Mouse (Mus musculus): ENCODE results near the gene Blvrb. TPM values are rescaled to one million over a fixed set of nuclear protein-coding genes. Genes with fewer than 3 reads are reported as not detected.

The Blvrb gene
- polyA plus RNA-seq (2015; fragmentation: Nextera tagmentation; extraction: Ambion mirVana), result 50.8 and 54.6 TPM in 2 replicates

DNA sequence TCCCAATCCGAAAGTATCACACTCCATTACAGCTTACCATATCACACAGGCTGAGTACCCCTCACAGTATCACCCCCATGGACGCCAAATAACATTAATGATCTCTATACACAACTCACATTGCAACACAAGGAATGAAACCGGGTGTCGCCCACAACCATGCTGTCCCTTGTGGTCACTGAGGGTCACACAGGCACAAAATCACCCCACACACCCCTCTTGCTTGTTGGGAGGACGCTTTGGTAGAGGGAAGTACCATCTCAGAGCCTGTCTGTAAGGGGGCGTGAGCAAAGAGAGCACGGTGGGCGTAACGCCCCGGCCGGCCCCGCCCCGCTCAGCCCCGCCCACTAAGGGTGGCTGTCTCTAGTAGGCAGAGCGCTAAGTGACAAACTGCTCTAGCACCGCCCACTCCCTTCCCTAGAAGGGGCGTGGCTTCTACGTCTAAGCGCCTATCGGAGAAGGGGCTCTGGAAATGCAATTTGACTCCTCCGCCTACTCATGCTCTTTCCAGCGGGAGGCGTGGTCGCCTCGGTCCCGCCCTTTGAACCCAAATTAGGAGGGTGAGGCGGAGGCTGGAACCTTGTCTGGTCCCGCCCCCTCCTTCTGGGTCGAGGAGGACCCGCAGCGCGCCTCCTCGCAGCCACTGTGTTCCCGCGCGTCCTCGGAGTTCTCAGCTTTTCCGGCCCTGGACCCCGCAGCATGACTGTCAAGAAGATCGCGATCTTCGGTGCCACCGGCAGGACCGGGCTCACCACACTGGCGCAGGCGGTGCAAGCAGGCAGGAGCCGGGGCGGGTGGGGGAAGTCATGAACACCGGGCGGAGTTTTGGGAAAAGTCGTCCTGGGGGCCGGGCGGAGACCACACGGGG is at the start of gene Blvrb, which contains the start of gene Sptbn4:
Blvrb (plus strand) TSS at position 560 of the 868 bp plus-strand sequence.
Sptbn4 (minus strand) TSS at position 268 of the 868 bp plus-strand sequence.
- no peaks in the 10 kb centered on the region for H3K9me3 ChIP-seq (ENCODE audit: low read length)
- peak; percentile 94 for ATAC-seq (ENCODE audit: low FRiP score, low TSS enrichment)
- WGBS, result under 1% methylated on average over 54 of the region's 54 CpGs

DNA sequence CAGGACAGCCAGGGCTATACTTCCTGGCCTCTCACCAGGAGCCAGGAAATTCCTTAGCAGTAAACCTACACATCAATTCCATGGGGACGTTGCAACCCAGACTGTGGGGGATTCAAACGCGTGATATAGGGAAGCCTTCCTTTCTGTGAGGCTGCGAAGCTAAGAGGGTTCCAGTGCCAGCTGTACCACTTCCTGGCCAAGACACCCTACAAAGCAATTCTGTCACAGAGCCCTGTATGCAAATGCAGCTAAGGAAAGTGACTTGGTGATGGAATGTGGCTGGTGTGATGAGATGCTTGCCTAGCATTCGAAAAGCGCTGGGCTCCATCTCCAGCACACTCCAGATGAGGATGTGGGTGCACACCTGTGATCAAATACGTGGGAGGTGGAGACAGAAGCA is 47.2 kb upstream of the Blvrb start:
- Histone ChIP-seq H3K9ac (replicated peaks; ENCODE audit: low read length) (no peak overlapping the region), H3K27me3 (ENCODE audit: insufficient read depth, low read length) (peaks cover 73% of the 10 kb centered on the region), H3K4me3 (ENCODE audit: low read length) (no peak overlapping the region), H3K36me3 (ENCODE audit: insufficient read depth, low read length) (no peaks in the 10 kb centered on the region), H3K9me3 (ENCODE audit: low read length) (peaks cover 6% of the 10 kb centered on the region), H3K27ac (ENCODE audit: low read length) (no peak overlapping the region), H3K4me1 (ENCODE audit: insufficient read depth, low read length) (peaks cover 13% of the 10 kb centered on the region; the same call in 1 of the 2 replicates), H3K4me2 (replicated peaks; ENCODE audit: low read depth, low read length) (no peak overlapping the region)
- ATAC-seq (ENCODE audit: low FRiP score, low TSS enrichment), result no peak
- 67% methylated on average over 7 of the region's 7 CpGs for WGBS

More for the DNA sequence above, at the start of gene Blvrb, which contains the start of gene Sptbn4:
- Histone ChIP-seq H3K9ac (replicated peaks; ENCODE audit: low read length) (peak within 1 kb of the TSS; percentile 74), H3K4me2 (replicated peaks; ENCODE audit: low read depth, low read length) (peak within 1 kb of the TSS; percentile 95), H3K27ac (ENCODE audit: low read length) (no peak within 1 kb of the TSS), H3K27me3 (ENCODE audit: insufficient read depth, low read length) (peaks cover 17% of the 10 kb centered on the region), H3K4me1 (ENCODE audit: insufficient read depth, low read length) (peaks cover 14% of the 10 kb centered on the region), H3K4me3 (ENCODE audit: low read length) (peak within 1 kb of the TSS; percentile 65), H3K36me3 (ENCODE audit: insufficient read depth, low read length) (no peaks in the 10 kb centered on the region)

DNA sequence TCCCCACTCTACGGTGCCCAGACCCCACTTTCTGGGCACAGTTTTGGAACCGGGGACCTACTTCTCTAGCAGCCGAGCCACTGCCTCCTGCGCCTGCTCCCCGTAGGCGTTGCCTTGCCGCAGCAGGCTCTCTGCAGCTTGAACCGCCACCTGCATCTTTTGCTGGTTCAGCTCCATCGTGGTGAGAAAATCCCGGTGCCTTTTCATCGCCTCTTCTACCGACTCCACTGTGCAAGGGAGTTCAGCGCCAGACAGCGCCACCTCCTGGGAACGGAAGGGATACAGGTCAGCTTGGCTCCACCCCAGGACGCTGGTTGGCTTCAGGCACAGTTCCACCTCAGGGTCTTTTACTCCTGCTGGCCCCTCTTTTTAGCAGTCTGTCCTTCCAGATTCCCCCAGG is 45.1 kb upstream of the Blvrb start:
- H3K9me3 ChIP-seq (ENCODE audit: low read length), result peaks cover 9% of the 10 kb centered on the region
- H3K4me3 ChIP-seq (ENCODE audit: low read length), result no peak overlapping the region
- H3K4me2 ChIP-seq (replicated peaks; ENCODE audit: low read depth, low read length), result no peak overlapping the region
- H3K4me1 ChIP-seq (ENCODE audit: insufficient read depth, low read length), result no peaks in the 10 kb centered on the region
- no peak overlapping the region for H3K27ac ChIP-seq (ENCODE audit: low read length)
- H3K9ac ChIP-seq (replicated peaks; ENCODE audit: low read length), result no peak overlapping the region
- no peak for ATAC-seq (ENCODE audit: low FRiP score, low TSS enrichment)
- H3K27me3 ChIP-seq (ENCODE audit: insufficient read depth, low read length), result peaks cover 73% of the 10 kb centered on the region
- H3K36me3 ChIP-seq (ENCODE audit: insufficient read depth, low read length), result no peaks in the 10 kb centered on the region
- WGBS, result 10% methylated on average over 16 of the region's 16 CpGs

DNA sequence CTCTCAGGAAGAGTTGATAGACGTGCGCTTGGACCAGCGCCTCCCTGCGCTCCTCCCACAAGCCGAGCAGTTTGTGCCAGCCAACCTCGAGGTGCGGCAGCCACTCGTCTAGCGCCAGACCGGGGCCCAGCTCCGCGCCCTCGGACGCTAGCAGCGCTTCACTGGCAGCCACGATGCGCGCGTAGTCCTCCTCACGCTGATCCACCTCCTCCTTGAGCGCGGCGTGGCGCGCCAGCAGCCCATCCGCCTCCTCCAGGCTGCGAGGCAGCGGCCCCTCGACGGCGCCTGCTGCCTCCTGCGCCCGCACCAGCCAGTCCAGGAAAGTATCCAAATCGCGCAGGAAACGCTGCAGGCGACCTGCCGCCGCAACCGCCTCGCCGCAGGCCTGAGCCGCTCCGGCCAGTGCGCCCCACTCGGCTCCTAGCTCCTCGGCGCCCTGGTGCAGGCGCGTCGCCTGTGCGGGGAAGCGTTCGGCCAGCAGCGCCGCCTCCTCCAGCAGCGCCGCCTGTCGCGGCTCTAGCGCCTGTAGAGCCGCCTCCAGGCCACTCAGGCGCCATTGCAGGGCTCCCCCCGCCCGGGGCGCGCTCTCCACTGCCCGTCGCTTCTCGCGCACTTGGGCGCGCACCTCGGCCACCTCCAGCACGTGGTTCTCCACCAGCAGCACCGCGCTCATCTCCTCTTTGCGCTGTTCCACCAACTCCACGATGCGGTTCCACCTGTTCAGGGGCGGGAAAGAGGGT is 43.4 kb upstream of the Blvrb start:
- ATAC-seq (ENCODE audit: low FRiP score, low TSS enrichment), result no peak
- no peak overlapping the region for H3K27ac ChIP-seq (ENCODE audit: low read length)
- 6% methylated on average over 77 of the region's 81 CpGs for WGBS
- no peak overlapping the region for H3K9ac ChIP-seq (replicated peaks; ENCODE audit: low read length)
- peaks cover 81% of the 10 kb centered on the region for H3K27me3 ChIP-seq (ENCODE audit: insufficient read depth, low read length)
- peak overlapping the region; percentile 22; the same call in 1 of the 2 replicates for H3K4me3 ChIP-seq (ENCODE audit: low read length)
- H3K36me3 ChIP-seq (ENCODE audit: insufficient read depth, low read length), result no peaks in the 10 kb centered on the region
- H3K9me3 ChIP-seq (ENCODE audit: low read length), result peaks cover 9% of the 10 kb centered on the region
- H3K4me2 ChIP-seq (replicated peaks; ENCODE audit: low read depth, low read length), result peak overlapping the region; percentile 23
- peaks cover 11% of the 10 kb centered on the region for H3K4me1 ChIP-seq (ENCODE audit: insufficient read depth, low read length)

DNA sequence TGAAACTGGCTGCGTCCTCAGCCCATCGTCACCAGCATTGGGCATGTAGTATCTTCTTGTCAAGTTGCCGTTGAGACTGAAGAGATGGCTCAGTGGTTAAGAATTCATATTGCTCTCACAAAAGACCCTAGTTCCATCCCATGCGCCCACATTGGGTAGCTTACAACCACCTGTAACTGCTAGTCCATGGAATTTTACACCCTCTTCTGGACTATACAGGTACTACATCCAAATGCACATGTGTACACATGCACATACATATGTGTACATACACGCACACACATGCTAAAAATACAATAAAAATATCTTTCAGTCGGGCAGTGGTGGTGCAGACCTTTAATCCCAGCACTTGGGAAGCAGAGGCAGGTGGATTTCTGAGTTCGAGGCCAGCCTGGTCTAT is 41.3 kb upstream of the Blvrb start:
- Histone ChIP-seq H3K9ac (replicated peaks; ENCODE audit: low read length) (no peak overlapping the region), H3K27me3 (ENCODE audit: insufficient read depth, low read length) (peaks cover 79% of the 10 kb centered on the region), H3K4me3 (ENCODE audit: low read length) (no peak overlapping the region), H3K4me2 (replicated peaks; ENCODE audit: low read depth, low read length) (no peak overlapping the region), H3K27ac (ENCODE audit: low read length) (no peak overlapping the region), H3K36me3 (ENCODE audit: insufficient read depth, low read length) (no peaks in the 10 kb centered on the region), H3K4me1 (ENCODE audit: insufficient read depth, low read length) (peaks cover 11% of the 10 kb centered on the region), H3K9me3 (ENCODE audit: low read length) (peaks cover 9% of the 10 kb centered on the region)
- 86% methylated on average over 7 of the region's 7 CpGs for WGBS
- no peak for ATAC-seq (ENCODE audit: low FRiP score, low TSS enrichment)

DNA sequence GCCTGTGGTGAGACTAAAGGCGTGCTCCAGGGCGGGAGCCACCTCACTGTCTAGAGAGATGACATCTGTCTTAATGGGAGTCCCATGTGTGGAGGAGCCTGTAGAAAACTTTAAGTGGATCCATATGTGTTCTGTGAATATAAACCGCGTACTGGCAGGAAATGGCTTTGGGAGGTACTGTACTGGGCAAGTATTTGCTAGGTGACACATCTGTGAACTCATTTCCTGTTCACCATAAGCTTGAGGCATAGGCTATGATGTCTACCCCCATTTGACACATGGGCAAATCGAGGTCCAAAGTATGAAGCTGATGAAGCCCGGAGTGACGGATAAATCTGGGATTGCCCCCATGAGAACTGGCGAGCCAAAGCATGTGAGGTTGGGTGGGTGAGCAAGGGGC is 40.0 kb upstream of the Blvrb start:
- no peak overlapping the region for H3K27ac ChIP-seq (ENCODE audit: low read length)
- WGBS, result 49% methylated on average over 8 of the region's 8 CpGs
- peaks cover 9% of the 10 kb centered on the region for H3K9me3 ChIP-seq (ENCODE audit: low read length)
- peak overlapping the region; percentile 47 for H3K4me3 ChIP-seq (ENCODE audit: low read length)
- H3K9ac ChIP-seq (replicated peaks; ENCODE audit: low read length), result no peak overlapping the region
- peaks cover 11% of the 10 kb centered on the region for H3K4me1 ChIP-seq (ENCODE audit: insufficient read depth, low read length)
- H3K4me2 ChIP-seq (replicated peaks; ENCODE audit: low read depth, low read length), result 0 out of 2 replicates have a peak overlapping the region, but pooled peaks have one; percentile 81
- ATAC-seq (ENCODE audit: low FRiP score, low TSS enrichment), result no peak
- peaks cover 70% of the 10 kb centered on the region for H3K27me3 ChIP-seq (ENCODE audit: insufficient read depth, low read length)
- no peaks in the 10 kb centered on the region for H3K36me3 ChIP-seq (ENCODE audit: insufficient read depth, low read length)

DNA sequence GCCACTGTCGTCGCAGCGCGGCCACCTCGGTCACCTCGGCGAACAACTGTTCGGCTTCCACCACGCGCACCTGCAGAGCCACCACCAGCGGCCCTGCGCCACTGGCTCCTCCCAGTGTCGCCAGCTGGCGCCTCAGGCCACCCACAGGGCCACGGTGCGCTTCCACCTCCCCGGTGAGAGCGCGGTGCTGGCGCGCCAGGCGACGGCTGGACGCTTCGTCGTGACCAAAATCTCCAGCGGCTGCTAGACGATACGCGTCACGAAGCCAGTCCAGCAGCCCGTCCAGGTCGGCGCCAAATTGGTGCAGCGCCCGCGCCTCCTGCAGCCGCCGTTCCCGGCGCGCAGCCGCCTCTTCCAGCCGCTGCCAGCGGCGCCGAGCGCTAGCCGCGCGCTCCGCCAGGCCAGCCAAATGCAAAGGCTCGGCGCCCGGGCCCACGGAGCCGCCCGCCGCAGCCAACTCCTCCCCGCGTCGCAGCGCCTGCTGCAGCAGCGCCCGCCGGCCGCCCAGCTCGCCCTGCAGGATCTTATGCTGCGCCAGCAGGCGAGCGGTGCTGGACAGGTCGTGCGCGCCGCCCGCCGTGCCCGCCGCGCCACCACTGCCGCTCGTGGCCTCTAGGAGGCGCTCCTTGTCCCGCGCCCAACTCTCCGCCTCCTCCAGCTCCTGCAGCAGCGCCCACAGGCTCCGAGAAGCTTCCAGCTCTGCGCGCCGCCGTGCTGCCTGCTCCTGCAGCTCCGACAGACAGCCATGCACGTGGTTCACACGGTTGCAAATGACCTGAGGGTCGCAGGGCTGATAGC is 39.2 kb upstream of the Blvrb start:
- peak; percentile 83 for ATAC-seq (ENCODE audit: low FRiP score, low TSS enrichment)
- H3K27me3 ChIP-seq (ENCODE audit: insufficient read depth, low read length), result peaks cover 63% of the 10 kb centered on the region
- under 1% methylated on average over 91 of the region's 96 CpGs for WGBS

DNA sequence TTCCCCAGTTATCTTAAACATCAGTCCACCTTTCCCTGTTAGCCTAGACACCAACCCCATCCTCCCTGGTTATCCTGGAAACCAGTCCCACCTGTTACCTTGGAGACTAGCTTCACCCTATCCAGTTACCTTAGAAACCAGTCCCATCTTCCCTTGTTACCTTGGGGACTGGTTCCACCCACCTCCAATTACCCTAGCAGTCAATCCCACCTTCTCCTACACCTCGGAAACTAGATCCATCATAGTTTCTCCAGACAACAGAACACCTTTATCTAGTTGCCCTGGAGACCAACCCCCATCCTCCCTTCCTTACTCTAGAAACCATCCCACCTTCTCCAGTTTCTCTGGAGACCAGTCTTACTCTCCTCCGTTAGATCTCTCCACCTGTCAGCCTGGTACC is 30.6 kb upstream of the Blvrb start:
- Histone ChIP-seq H3K9me3 (ENCODE audit: low read length) (no peaks in the 10 kb centered on the region; the same call in 1 of the 2 replicates), H3K4me2 (replicated peaks; ENCODE audit: low read depth, low read length) (no peak overlapping the region), H3K4me1 (ENCODE audit: insufficient read depth, low read length) (no peaks in the 10 kb centered on the region), H3K27me3 (ENCODE audit: insufficient read depth, low read length) (no peaks in the 10 kb centered on the region; the same call in 1 of the 2 replicates), H3K4me3 (ENCODE audit: low read length) (no peak overlapping the region), H3K9ac (replicated peaks; ENCODE audit: low read length) (no peak overlapping the region), H3K27ac (ENCODE audit: low read length) (no peak overlapping the region), H3K36me3 (ENCODE audit: insufficient read depth, low read length) (no peaks in the 10 kb centered on the region)
- ATAC-seq (ENCODE audit: low FRiP score, low TSS enrichment), result no peak
- WGBS, result 58% methylated on average over 2 of the region's 2 CpGs

More for the DNA sequence above, 39.2 kb upstream of the Blvrb start:
- H3K4me2 ChIP-seq (replicated peaks; ENCODE audit: low read depth, low read length), result peak overlapping the region; percentile 81
- peaks cover 11% of the 10 kb centered on the region for H3K4me1 ChIP-seq (ENCODE audit: insufficient read depth, low read length)
- 0 out of 2 replicates have a peak overlapping the region, but pooled peaks have one; percentile 17 for H3K9ac ChIP-seq (replicated peaks; ENCODE audit: low read length)
- H3K27ac ChIP-seq (ENCODE audit: low read length), result no peak overlapping the region
- H3K9me3 ChIP-seq (ENCODE audit: low read length), result 0 out of 2 replicates have a peak, but pooled peaks cover 4% of the 10 kb centered on the region
- H3K4me3 ChIP-seq (ENCODE audit: low read length), result peak overlapping the region; percentile 47
- H3K36me3 ChIP-seq (ENCODE audit: insufficient read depth, low read length), result no peaks in the 10 kb centered on the region

DNA sequence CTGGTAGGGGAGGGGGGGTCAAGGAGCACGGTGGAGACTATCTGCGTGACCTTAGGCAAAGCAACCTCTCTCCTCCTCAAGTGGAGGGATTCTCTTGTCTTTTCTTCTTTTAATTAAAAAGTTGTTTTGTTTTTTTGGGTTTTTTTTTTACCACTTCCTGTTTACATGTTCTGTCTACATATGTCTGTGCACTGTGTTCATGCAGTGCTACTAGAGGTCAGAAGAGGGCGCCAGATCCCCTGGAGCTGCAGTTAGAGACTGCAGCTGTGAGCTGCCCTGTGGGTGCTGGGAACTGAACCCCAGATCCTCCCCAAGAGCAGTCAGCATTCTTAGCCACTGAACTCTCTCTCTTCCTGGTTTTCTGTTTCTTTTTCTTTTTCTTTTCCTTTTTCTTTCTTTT is 28.7 kb upstream of the Blvrb start:
- WGBS, result 74% methylated on average over 3 of the region's 3 CpGs
- no peak overlapping the region for H3K4me2 ChIP-seq (replicated peaks; ENCODE audit: low read depth, low read length)
- no peak overlapping the region for H3K9ac ChIP-seq (replicated peaks; ENCODE audit: low read length)
- no peaks in the 10 kb centered on the region for H3K4me1 ChIP-seq (ENCODE audit: insufficient read depth, low read length)
- no peak for ATAC-seq (ENCODE audit: low FRiP score, low TSS enrichment)
- no peak overlapping the region for H3K4me3 ChIP-seq (ENCODE audit: low read length)
- no peaks in the 10 kb centered on the region for H3K27me3 ChIP-seq (ENCODE audit: insufficient read depth, low read length)
- H3K9me3 ChIP-seq (ENCODE audit: low read length), result no peaks in the 10 kb centered on the region; the same call in 1 of the 2 replicates
- no peak overlapping the region for H3K27ac ChIP-seq (ENCODE audit: low read length)
- no peaks in the 10 kb centered on the region for H3K36me3 ChIP-seq (ENCODE audit: insufficient read depth, low read length)
